Mouse (Mus musculus): ENCODE data around the gene Slc36a4.

GRCm38 (mm10) chr9:15748383-15748782, 38.8 kb downstream of the Slc36a4 start:
- no peak for TF ChIP-seq POLR2A (IDR thresholded peaks at IDR 0.05; ENCODE audit: low read depth, low read length)
- TF ChIP-seq ZC3H11A (IDR thresholded peaks at IDR 0.05; ENCODE audit: low read depth, low read length) = no peak
- no peak for TF ChIP-seq NELFE (IDR thresholded peaks at IDR 0.05; ENCODE audit: low read depth, low read length)
- TF ChIP-seq NRF1 (IDR thresholded peaks at IDR 0.05; ENCODE audit: low read depth, low read length) = no peak
- TF ChIP-seq TCF12 (IDR thresholded peaks at IDR 0.05; ENCODE audit: low read depth, low read length) = no peak
- TF ChIP-seq RAD21 (IDR thresholded peaks at IDR 0.05; ENCODE audit: low read depth, low read length) = no peak
- no peak for TF ChIP-seq UBTF (IDR thresholded peaks at IDR 0.05; ENCODE audit: low read depth, low read length)
- no peak for TF ChIP-seq BHLHE40 (IDR thresholded peaks at IDR 0.05; ENCODE audit: low read depth, low read length)
- TF ChIP-seq USF1 (IDR thresholded peaks at IDR 0.05; ENCODE audit: low read depth, low read length) = no peak
- no peak for TF ChIP-seq ELF1 (IDR thresholded peaks at IDR 0.05; ENCODE audit: low read depth, low read length)
- TF ChIP-seq E2F4 (IDR thresholded peaks at IDR 0.05; ENCODE audit: insufficient replicate concordance, low read depth, low read length) = no peak
- no peak for TF ChIP-seq CTCF (conservative IDR thresholded peaks at IDR 0.05 in 1 of 2, IDR thresholded peaks at IDR 0.05 in 1 of 2; ENCODE audit: low read depth in 2 of 2, low read length in 2 of 2)
- no peak for TF ChIP-seq MYC (IDR thresholded peaks at IDR 0.05; ENCODE audit: low read depth, low read length)
- no peak for TF ChIP-seq JUND (conservative IDR thresholded peaks at IDR 0.05; ENCODE audit: low read depth, low read length)

Measured in CH12.LX (cell line).